Mouse (Mus musculus) thymus, postnatal 4 days (tissue): Measurements from ENCODE around the gene Rims3.

Experiments used
- DNase-seq: peaks from one replicate; pipeline ENCODE4 v3.0.0; 2021

Rims3 gene

DNA sequence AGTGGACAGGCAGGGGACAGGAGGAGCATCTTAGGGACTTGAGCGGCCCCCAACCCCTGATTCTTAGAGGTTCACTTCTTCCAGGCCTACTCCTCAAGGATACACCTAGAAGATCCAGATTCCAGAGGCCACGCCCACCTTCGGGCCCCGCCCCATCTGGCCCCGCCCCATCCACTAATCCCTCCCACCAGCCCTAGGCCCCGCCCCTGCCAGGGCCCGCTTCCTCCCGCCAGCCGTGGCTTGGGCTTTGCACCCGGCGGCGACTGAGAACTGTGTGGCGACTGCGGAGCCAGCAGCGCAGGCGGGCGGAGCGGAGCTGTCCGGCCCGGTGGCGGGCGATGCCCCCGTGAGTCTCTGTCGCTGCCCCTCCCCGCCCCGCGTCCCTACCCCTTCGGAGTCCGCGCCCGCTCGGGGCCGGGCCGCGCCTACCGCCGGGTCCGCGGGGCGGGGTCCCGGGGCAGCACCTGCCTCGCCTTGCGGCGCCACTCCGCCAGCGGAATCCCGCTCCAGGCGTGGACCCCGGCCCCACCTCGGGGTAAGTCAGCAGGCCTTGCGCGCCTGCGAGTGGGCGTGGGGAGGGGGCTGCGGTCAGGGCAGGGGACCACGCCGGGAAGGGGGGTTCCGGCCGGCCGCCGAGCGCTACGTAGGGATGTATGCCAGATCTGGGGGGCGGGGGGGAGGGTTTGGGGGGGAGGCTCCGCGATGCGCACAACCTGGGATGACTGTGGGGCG, at the start of gene Rims3:
TSS of gene Rims3 (plus strand) at position 229 of the 732 bp plus-strand sequence.
- peak; percentile 73 for DNase-seq

DNA sequence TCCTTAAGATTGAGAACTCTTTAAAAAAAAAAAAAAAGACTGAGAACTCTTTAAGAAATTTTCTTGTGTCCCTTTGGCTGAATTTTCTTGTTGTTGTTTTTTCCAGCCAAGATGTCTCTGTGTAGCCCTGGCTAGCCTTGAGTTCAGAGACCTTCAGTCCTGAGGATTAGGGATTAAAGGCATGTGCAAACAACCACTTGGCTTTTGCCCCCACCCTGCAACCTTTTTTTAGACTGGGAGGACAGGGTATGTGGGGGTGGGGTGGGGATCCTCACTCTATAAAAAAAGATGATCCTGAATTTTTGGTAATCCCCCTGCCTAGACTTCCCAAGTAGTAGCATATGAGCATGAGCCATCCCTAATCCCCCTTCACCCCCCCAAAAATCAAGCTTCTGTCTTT, 48.8 kb upstream of the Rims3 start:
- no peak for DNase-seq

DNA sequence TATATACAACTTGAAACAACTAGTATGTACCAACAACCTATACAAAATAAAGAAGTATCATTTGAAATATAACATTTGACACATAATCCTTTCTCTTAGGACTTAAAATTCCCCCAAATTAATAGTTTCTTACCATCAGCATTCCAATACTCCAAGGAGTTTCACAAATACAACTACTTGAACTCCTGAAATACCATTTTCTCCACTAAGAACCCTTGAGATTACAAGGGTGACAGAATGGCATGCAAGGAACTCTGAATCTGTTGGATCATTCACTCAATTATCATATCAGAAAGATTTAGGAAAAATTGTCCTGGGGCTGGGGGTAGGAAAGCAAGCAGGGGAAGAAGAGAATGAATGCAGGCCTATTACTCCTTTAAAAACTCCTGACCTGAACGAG, 40.9 kb upstream of the Rims3 start:
- no peak for DNase-seq

DNA sequence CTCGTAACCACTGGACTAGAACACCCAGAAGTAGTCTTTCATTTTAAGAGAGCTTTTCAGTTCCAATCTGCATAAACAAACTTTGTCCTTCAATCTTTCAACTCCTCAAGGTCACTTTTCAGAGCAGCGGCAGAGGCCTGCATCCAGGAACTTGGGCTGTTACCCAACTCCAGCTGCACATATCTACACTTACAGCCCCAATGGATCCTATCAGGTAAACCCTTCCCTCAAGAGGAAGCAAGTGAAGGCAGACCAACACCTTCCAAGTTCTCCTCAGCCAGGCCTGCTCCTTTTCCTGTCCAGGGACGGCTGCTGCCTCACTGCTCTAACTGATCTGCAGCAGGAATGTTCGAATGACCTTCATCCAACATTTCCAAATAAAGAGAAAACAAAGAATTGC, 40.4 kb upstream of the Rims3 start:
- no peak for DNase-seq

DNA sequence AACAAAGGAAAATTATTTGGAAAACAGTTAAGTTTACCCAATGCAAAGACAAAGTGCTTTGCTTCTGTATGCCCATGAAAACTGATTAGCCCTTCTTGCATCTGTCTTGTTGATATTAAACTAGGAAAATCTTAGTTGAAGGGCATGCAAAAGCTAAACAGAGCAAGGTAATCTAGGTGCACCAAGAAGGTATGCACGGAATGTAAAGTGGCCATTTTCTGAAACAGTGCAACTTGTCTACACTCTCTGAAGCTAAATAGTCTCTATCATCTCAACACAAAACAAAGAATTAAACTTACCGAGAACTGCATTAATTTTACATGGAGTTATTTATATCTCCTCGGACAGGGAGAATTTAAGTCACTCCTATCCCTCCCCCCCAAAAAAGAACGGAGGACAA, 39.5 kb upstream of the Rims3 start:
- DNase-seq = no peak

DNA sequence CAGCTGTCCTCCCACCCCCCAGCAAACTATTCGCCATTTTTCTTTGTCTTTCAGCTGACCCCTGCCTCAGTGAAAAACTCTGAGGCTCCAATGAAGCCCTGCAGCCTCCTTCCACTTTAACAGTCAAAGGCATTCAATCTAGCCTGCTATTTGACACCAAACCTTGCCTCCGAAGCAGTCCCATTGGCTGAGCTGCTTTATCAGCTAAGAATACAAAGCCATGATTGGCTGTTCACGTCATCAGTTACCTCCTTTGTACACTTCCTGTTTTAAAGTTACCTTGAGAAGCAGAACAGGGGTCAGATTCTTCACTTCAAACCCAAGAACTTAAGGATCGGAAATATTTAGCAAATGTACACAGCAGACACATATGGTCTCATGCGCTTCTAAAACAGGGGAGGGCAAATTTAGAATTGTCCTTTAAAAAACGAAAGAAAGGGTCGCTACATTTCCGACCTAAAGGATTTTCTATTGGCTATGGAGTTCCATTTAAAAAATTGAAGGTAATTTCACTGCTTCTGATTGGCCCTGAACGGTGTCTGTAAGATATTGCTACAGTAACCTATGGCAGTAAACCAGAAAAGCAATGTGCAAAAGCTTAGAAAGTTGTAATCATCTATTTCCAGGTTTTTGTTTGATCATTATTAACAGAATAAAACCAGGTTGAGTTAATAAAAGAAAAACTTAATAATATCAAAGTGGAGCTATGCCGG, 38.8 kb upstream of the Rims3 start:
- DNase-seq = peak; percentile 66

DNA sequence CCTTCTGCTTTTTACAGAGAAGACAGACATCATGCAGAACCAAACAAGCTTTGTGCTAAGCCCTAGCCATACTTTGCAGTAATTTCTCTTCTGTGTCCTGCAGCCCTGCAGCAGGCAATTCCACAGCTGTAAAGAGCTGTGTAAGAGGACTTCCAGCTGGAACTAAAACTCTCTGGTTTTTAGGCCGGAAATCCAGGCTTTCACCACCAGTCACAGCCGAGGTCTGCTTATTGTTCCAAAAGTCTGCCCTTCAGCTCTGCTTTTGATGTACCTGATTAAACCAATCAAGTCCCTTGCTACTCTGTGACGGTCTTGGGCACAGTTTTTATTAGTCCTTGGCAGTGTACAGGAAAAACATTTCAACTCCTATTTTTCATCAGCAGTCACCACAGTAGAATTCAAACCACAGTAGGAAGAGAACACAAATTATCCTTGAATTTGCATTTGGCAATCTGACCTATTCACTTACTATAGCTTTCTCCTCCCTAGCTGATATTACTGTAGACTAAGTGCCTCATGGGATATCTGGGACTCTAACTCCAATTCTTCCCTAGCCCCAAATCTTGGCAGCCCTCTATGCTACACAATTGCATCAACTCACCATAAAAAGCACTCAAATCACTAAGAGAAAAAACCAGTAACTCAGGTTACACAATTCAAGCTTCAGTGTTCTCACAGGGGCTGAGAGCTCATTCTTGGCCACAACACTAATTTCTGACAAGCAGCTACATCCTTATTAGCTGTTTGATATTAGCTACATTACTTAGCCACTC, 37.4 kb upstream of the Rims3 start:
- no peak for DNase-seq

DNA sequence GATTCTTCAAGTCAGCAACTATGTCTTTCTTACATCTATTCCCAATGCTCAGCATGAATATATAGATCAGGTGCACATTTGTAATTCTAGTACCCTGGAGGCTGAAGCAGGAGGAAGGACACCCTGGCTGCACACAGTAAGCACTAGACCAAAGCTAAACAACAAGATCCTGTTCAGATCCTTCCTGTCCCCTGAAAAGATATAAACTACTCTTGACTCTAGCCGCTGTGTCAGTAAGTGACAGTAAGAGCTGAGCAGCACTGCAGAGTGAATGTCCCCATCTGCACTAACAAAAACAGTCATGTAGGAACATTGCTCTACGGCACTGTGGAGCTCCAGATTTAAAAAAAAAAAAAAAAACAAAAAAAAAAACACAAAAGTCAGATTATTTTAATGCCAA, 36.7 kb upstream of the Rims3 start:
- no peak for DNase-seq

DNA sequence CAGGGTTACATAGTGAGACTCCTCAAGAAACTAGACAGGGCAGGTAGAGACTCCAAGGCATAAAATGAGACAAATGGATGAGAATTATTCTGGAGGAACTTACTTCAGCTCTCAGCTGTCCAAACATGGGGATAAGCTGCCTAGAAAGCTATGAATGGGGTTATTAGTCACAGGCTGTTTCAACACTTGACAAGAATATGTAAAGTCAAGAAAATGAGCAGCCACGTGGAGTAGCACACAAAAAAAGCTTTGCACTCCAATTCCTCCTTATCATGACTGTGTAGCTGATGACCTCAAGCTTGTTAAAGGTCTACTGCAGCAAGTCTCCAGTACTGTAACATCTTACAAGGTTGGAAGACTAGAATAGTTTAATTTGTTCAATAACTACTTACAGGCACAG, 35.3 kb upstream of the Rims3 start:
- no peak for DNase-seq

DNA sequence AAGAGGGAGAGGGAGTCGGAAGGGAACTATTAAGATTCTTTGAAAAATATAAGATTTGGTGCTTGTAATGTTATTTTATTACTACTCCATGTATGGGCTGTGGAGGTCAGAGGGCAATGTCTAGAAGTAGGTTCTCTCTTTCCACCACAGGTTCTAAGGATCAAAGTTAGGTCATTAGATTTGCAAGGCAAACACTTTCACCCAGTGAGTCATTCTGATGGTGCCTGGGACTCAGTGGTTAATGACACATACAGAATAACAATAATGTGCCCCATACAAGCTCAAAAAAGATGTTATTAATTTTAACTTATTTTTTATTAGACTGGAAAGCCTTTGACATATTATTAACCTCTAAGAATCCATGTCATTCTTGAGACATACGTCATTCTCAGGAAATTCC, 34.7 kb upstream of the Rims3 start:
- DNase-seq = no peak

DNA sequence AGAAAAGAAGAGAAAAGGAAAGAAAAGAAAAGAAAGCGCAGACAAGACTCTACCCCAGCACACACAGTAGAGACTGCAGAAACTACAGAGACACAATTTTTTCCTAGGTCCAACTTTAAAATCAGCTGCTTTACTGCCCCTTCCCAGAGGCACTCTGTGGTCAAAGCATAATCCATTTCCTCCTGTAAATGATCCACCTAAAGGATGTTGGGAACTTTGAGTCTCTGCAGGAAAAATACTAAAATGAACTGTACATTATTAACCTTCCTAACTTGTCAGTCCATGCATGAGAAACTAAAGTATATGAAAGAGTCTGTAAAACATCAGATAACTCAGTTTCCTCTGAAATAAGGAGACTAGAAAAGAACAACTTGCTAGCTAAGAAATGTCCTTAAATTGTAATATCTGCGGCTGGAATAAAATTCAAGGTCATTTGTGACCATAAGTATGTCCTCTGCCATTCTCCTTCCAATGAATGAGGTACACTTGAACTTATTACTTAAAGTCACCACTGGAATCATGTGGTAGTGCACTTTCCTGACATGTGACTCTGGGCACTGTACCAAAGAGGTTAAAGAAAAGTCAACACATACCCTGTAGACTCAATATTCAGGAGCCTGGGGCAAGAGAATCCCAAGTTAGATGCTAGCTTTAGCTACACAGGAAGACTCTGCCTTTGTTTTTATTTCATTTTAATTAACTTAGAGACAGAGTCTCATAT, 32.3 kb upstream of the Rims3 start:
- DNase-seq = no peak

DNA sequence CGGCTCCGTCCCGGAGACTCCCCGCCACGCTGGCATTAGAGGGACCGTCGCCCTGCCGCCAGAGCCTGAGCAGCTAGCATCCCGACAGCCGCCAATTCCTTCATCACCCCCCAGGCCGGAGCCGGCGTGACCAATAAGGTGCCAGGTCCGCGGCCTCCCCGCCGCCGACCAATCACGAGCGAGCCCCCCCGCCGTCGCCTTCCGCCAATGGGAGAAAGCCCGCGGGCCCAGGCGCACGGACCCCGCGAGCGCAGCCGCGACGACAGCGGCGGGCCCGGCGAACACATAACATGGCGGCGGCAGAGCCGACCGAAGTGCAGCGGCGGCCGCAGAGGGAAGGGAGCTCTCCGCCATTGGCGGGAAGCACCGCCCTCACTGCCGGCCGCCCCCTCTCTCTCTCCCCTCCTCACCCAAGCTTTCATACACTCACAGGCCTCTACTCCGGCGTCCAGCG, 29.5 kb upstream of the Rims3 start:
- DNase-seq = peak; percentile 94

DNA sequence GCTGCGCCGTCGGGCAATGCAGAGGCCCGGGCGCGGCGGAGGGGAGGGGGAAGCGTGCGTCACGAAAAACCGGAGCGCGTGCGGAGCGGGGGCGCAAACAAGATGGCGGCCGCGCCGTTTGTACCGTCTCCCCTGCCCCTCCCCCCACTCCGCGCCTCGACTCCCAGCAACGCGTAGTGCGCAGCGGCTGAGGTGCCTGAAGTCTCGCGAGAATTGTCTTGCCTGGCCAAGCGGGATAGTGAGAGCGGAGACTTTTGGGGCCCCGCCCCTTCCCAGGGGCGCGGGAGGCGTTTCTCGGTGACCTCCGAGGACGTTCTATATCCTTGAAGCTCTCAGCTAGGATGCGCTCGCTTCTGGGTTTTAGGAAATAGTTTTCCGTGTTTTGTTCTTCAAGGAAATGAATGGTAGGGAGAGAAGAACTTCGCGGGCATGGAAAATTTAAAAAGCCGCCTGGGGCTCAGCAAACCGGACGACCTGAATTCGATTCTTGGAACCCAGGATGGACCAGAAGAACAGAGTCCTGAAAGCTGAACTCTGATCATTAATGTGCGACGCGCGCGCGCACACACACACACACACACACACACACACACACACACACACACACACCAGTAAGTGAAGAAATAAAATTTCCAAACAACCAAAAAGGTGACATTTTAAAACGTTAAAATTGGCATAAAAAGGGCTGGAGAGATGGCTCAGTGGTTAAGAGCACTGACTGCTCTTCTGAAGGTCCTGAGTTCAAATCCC, 28.9 kb upstream of the Rims3 start:
- peak; percentile 99 for DNase-seq

DNA sequence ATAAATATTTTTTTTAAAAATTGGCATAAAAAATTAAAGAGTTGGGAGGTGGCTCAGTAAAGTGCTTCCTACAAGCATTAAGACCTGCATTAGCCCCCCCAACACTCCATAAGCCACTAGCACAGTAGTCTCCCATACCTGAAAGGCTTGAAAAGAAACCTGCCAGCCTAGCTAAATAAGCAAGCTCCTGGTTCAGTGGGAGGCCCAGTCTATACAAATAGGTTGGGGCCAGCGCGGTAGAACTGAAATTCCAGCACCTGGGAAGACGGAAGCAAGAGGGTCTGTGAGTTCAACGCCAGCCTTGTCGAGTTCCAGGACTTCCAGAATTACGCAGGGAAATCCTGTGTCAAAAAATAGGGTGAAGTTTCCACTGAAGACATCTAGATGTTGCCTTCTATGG, 28.2 kb upstream of the Rims3 start:
- no peak for DNase-seq

DNA sequence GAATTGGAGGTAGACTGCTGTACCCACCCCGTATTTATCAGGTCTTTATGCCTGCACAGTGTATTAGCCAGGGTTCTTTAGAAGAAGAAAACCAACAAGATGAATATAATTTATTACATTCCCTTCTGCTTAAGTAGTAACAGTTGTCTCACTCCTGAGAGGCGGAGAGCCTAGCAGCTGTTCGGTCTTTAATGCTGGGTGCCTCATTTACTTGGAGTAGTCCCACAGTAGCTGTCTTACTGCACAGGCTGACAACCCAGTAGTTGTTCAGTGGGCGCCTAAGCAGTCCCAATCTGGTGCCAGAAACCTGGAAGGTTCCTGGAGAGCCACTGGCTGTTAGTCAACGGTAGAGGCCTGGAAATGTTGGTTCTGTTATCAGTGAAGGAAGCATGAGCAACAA, 23.8 kb upstream of the Rims3 start:
- DNase-seq = no peak

DNA sequence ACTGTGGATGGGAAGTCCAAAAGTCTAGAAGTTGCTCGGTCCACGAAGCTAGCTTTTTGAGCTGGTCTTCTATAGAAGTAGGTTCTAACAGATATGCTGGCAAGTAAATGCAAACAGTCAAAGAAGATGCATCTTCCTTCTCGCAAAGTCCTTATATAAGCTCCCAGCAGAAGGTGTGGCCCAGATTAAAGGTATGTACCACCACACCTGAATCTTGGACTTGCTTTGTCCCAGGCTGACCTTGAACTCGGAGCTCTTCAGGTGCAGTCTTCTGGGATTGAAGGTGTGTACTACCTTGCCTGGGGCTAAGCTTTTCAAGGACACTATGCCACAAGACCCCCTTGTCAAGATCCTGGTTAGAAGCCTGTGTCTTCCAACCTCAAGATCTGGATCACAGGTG, 23.1 kb upstream of the Rims3 start, which contains the start of gene Nfyc:
TSS of gene Nfyc (minus strand) at position 101 of the 400 bp plus-strand sequence.
- DNase-seq = no peak

DNA sequence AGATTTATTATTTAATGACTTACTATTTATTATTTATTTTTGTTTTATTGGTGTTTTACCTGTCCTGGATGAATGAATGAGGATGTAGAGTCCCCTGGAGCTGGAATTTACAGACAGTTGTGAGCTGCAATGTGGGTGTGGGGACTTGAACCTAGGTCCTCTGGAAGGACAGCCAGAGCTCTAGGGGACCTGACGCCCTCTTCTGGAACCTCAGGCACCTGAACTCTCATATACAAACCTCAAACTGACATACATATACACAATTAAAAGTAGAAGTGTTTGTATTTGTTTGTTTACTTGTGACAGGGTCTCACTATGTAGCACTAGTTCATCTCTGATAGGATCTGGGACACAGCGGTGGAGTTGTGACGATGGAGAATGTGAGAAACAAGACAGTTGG, 13.3 kb upstream of the Rims3 start:
- no peak for DNase-seq

DNA sequence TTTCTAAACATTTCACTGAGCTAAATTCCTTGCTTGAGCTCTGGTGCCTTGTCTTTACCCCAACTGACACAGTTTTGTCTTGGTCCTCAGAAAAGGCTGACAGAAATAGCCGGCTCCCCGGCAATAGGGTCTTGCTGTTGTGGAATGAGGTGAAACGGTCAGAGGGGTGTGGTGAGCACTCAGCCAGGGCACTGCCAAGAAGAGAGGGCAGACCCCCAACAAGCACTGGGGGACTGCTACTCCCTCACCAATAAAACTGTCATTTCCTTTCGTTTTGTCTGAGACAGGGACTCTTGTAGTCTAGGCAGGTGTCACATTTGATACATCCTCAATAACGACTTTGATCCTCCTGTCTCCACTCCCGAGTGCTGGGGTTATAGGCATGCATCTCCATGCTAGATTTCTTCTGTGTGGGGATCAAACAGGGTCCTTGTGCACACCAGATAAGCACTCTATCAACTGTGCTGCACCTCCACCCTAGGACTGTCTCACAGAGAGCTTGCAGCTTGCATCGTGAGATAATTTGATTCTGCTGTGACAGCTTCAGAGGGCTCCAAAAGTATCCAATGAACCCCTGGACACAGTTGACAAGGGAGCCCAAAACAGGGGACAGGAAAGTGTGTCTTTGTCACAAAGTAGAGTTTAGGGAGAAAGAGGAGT, 10.1 kb upstream of the Rims3 start:
- DNase-seq = no peak

DNA sequence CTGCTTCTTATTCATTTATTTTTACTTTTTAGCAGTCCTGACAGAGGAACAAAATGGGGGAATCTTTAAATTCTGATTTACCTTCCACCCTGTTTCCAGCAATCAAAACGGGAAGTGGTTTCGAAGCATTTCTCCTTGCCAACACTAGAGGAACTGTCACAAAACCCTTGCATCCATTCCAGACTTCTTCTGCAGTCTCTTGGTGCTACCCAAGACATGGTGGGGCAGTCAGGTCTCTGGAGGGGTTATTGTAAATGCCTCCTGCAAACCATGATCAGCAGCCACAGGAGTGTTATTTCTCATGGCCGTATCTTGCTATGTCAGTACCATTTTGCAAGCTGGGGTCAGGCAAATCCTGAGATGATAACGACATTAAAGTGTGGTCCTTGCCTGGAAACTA, 9.5 kb upstream of the Rims3 start:
- no peak for DNase-seq

DNA sequence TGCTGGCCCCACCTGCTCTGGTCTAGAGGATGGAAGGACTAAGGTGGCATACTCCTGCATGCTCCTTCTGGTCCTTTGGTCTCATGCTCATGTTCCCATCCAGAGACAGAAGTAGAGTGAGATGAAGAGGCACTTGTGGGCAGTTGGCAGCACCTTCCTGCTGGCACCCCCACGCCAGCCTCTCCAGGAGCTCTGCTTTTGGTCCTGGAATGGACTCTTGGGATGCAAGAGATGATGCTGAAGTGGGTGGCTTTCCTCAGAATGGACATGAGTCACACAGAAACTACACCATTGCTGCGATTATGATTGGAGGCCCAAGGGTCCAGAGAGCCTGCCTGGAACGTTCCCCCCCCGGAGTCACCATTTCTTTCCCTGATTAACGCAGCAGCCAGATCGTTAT, 5.7 kb upstream of the Rims3 start:
- no peak for DNase-seq

DNA sequence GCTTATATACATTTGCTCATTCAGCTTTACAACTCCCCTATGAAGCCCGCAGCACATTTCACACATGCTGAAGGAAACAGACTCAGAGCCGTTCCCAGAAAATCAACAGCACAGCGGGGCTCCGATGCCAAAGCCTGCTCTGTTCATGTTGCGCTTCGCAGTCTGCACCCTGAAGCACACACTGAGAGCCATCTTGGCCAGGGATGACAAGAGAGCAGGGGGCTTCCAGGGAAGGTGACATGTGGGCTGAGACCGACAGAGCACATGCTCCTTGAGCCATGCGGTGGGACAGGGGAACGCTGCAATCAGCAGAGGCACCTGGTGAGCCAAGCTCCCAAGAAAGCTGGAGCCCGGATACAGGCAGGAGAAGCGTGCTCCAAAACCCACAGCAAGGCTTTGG, 5.2 kb upstream of the Rims3 start:
- DNase-seq = no peak

DNA sequence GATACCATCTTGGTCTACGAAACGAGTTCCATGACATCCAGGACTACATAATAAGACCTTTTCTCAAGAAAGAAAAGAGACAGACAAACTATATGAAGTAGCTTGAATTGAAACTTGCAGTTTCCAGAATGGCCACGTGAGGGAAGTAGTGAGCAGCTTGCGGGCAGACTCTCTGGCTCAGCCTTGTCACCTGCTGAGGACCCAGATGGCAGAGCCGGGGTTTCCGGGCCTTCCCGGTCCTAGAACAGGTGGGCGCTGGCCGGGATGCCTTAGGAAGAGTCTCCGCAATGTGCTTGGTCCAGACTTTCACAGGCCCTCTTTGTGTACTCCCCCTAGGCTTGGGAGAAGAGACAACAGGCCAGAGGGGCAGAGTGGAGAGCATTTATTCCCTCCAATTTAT, 3.7 kb upstream of the Rims3 start:
- DNase-seq = peak; percentile 87
